Mouse (Mus musculus): ENCODE results near the gene Dand5. TPM values are rescaled to one million over a fixed set of nuclear protein-coding genes. Genes with fewer than 3 reads are reported as not detected.

Gene Dand5
- total RNA-seq, 2 experiments from 2014 or later, result 9.7 to 11.1 TPM

DNA sequence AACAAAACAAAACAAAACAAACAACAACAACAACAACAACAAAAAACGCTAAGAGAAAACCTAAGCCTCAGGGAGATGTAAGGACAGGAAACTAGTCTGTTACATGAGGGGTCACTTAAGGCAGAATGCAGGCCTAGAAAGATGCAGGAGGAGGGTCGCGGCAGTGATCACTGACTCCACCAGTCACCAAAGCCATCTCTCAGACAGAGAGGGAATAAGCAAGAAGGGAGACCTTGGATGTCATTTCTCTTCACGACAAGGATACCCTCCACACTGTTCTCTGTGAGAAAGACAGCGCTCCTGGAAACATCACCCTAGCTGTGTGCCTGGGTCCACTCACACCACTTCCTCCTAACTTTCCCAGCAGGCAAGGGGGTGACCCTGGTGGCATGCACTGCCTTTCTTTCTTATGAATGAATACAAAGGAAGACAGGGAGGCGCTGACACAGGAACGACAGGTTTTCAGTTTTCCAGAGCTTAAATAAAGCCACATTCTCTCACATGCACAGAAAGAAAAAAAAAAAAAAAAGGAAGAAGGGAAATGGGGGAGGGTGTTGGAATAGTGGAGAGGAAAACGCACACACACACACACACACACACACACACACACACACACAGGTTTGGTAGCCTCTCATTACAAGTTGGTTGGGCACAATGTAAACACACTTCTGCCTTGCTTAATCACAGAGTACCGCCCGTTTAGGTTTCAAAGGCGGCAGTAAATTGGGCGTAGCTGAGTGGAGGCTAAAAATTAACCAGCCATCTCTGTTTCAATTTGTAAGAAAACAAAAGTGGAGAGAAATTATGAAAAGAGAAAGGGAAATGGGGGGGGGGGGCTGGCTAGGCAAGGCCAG lies 52.3 kb downstream of the Dand5 start:
- H3K27ac ChIP-seq, result peak overlapping the region; percentile 96
- no peak for DNase-seq (ENCODE audit: extremely low spot score in 1 of 2, low spot score in 2 of 2)
- peak overlapping the region; percentile 63 for H3K4me3 ChIP-seq
- intact Hi-C loops (cut with DNase I), result loop anchor here (5.0 kb wide), 1 partner anchor 33 kb away; no protein-coding TSS in a partner anchor
- TF ChIP-seq CTCF (IDR thresholded peaks at IDR 0.05), result no peak

DNA sequence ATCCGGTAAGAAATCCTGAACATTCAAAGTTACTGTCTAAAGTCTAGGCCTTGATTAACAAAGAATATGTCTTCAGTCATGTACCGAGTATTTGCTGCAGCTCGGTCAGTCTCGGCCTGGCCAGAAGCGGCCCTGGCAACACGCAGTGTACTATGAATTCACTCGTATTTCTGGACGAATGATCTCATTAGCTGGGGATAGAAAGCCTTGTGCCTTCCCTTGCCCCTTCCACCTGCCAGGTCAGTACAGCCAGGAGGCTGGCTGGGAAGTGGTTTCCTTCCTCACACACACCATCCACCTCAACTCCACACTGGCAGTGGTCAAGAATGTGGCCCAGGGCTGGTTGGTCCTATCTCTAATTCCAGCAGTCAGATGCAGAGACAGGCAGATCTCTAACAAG lies 53.3 kb downstream of the Dand5 start:
- DNase-seq (ENCODE audit: extremely low spot score in 1 of 2, low spot score in 2 of 2), result no peak
- Histone ChIP-seq H3K4me3 (peak overlapping the region; percentile 63), H3K27ac (peak overlapping the region; percentile 94)
- intact Hi-C loops (cut with DNase I), result no loop called here
- no peak for TF ChIP-seq CTCF (IDR thresholded peaks at IDR 0.05)

DNA sequence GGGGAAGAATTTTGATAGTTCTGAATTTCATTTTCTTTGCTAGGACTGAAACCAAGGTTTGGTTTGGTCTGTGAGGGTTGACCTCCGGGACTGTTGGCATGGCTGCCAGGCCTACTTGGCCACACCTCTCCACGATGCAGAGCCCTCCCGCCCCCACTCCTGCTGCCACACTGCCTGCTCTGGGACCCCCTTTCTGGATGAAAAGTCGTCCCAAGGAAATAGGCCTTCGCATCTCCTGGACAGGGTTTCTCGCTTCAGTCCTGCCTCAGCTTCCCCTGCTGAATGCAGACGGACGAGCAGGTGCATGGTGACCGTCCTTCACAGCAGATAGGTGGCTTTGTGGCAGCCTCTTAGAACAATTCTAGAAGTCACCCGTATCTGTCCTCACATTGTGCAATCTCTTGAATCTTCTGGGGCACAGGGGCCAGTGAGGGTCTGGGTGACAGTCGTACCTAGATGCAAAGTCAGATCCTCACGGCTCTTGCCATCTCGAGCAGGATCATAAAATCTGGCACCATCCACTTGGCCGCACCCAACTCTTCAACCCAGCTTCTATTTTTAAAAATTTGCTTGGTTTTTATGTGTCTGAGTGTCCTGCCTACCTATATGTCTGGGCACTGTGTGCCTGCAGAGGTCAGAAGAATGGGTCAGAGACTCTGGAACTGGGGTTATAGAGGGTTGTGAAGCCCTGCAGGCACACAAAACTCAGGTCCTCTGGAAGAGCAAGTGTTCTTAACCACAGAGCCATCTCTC lies 54.1 kb downstream of the Dand5 start:
- H3K4me3 ChIP-seq, result peak overlapping the region; percentile 63

DNA sequence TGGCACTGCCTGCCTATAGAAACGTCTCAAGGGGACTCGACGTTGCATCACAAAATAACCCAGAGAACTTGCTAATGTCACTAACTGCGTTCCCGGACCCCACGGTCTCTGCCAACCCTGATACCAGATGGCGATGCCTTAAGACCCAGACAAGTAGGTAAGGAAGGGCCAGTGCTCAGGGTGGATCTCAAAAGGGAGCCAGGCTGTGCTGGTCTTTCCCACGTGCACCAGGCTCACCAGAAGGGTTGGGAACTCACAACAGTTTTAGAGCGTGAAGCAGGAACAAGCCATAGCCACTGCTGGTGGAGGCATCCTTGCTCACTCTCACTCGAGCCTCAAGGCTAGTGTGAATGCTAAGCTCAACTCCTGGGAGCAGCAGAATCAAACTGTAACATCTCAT lies 55.4 kb downstream of the Dand5 start:
- intact Hi-C loops (cut with DNase I), result no loop called here
- no peak for DNase-seq (ENCODE audit: extremely low spot score in 1 of 2, low spot score in 2 of 2)
- peak overlapping the region; percentile 94 for H3K27ac ChIP-seq

More for the DNA sequence above, 54.1 kb downstream of the Dand5 start:
- no peak for TF ChIP-seq CTCF (IDR thresholded peaks at IDR 0.05)
- intact Hi-C loops (cut with DNase I), result no loop called here
- DNase-seq (ENCODE audit: extremely low spot score in 1 of 2, low spot score in 2 of 2), result no peak
- peak overlapping the region; percentile 94 for H3K27ac ChIP-seq

DNA sequence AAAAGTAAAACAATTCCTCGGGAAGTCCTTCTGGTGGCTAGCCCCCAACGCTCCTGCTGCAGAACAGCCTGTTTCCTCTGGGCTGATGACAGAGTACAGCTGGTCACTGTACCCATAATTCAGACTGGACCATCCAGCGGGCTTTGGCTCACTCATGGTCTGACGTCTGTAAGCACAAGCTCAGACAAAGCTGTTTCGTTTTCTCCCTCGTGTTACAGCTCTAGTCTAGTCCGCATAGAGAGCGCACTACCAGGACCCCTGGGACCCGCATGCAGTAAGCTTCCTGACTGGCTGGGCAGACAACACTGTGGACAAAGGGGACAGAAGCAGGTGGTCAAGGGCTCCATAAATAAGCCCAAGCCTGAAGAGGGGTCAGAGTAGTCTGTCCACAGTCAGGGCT lies 56.2 kb downstream of the Dand5 start:
- DNase-seq (ENCODE audit: extremely low spot score in 1 of 2, low spot score in 2 of 2), result no peak
- Histone ChIP-seq H3K27ac (peak overlapping the region; percentile 94), H3K4me3 (peak overlapping the region; percentile 63)
- intact Hi-C loops (cut with DNase I), result no loop called here
- TF ChIP-seq CTCF (IDR thresholded peaks at IDR 0.05), result no peak

More for the DNA sequence above, 55.4 kb downstream of the Dand5 start:
- H3K4me3 ChIP-seq, result peak overlapping the region; percentile 63
- TF ChIP-seq CTCF (IDR thresholded peaks at IDR 0.05), result no peak

DNA sequence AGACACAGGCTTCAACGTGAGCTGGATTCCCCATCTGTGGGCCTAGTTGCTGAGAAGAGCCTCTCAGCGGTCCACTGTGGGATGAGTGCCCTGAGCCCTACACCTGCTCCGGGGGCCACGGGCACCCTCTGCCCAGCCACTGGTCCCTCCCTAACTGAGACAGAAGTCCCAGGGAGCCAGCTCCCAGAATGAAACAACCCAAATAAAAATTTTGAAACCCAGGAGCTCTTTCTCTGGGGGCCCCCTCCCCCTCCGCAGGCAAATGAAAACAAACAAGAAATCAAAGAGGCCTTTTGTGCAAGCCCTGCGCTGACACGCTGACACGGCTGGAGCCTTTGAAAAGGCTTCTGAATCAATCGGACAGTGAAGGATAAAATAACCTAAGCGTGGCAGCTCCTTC lies 57.0 kb downstream of the Dand5 start:
- intact Hi-C loops (cut with DNase I), result no loop called here
- peak overlapping the region; percentile 94 for H3K27ac ChIP-seq
- peak overlapping the region; percentile 63 for H3K4me3 ChIP-seq
- DNase-seq (ENCODE audit: extremely low spot score in 1 of 2, low spot score in 2 of 2), result peak in 1 of 2 experiments; percentile 48
- TF ChIP-seq CTCF (IDR thresholded peaks at IDR 0.05), result no peak

Small RNA genes within 50 kb of the gene (microRNA-seq; reads per million reads assigned to microRNA genes)
- gene Mir7069, result 7.8 to 12.4 reads per million in 2 experiments

Other genes starting within 250 kb of the Dand5 start
- 10 to 100 TPM; 17.5 to 17.9 TPM for gene Ier2, start 160.0 kb downstream of the Dand5 start, total RNA-seq (2021)
- 100 to 1,000 TPM; 108 to 115 TPM for gene Trmt1, start 136.5 kb downstream of the Dand5 start, total RNA-seq (2021)
- 10 to 100 TPM; 95.5 to 96.8 TPM for gene Nacc1, start 135.0 kb downstream of the Dand5 start, total RNA-seq (2021)
- gene Lyl1, start 121.4 kb downstream of the Dand5 start, total RNA-seq (2021), result 1 to 10 TPM; 1.6 to 2.6 TPM
- not detected for gene G430095P16Rik, start 99.8 kb downstream of the Dand5 start, total RNA-seq (2021)
- gene Nfix, start 22.5 kb downstream of the Dand5 start, total RNA-seq (2021), result 100 to 1,000 TPM; 347 to 350 TPM
- 10 to 100 TPM; 23.9 to 25.8 TPM for gene Gadd45gip1, start 8.7 kb upstream of the Dand5 start, total RNA-seq (2021)
- 10 to 100 TPM; 77.7 to 77.8 TPM for gene Rad23a, start 17.8 kb upstream of the Dand5 start, total RNA-seq (2021)
- gene Calr, start 24.1 kb upstream of the Dand5 start, total RNA-seq (2021), result 100 to 1,000 TPM; 459 to 496 TPM
- 10 to 100 TPM; 49.8 to 50.1 TPM for gene Farsa, start 34.2 kb upstream of the Dand5 start, total RNA-seq (2021)
- 1 to 10 TPM; 7.8 to 8.0 TPM for gene Syce2, start 49.3 kb upstream of the Dand5 start, total RNA-seq (2021)
- gene Gcdh, start 71.1 kb upstream of the Dand5 start, total RNA-seq (2021), result 10 to 100 TPM; 35.6 to 44.1 TPM
- under 1 TPM in 1 of 2 experiments, not detected in 1; 0.23 TPM for gene Klf1, start 79.1 kb upstream of the Dand5 start, total RNA-seq (2021)
- 1 to 10 TPM; 4.3 to 5.1 TPM for gene Dnase2a, start 85.7 kb upstream of the Dand5 start, total RNA-seq (2021)
- gene Mast1, start 114.5 kb upstream of the Dand5 start, total RNA-seq (2021), result 10 to 100 TPM; 89.4 to 95.7 TPM
- 1 to 10 TPM; 1.1 to 1.2 TPM for gene Rtbdn, start 124.2 kb upstream of the Dand5 start, total RNA-seq (2021)
- gene Gm49661, start 146.6 kb upstream of the Dand5 start, total RNA-seq (2021), result not detected
- 100 to 1,000 TPM; 319 to 333 TPM for gene Prdx2, start 146.8 kb upstream of the Dand5 start, total RNA-seq (2021)
- gene Rnaseh2a, start 146.9 kb upstream of the Dand5 start, total RNA-seq (2021), result 10 to 100 TPM; 43.4 to 47.3 TPM
- gene Junb, start 155.9 kb upstream of the Dand5 start, total RNA-seq (2021), result 100 to 1,000 TPM in 1 of 2 experiments, 10 to 100 TPM in 1; 99.5 to 145 TPM
- gene Hook2, start 167.8 kb upstream of the Dand5 start, total RNA-seq (2021), result 10 to 100 TPM; 11.3 to 11.6 TPM
- gene Best2, start 191.7 kb upstream of the Dand5 start, total RNA-seq (2021), result not detected
- 100 to 1,000 TPM; 122 to 124 TPM for gene Asna1, start 202.5 kb upstream of the Dand5 start, total RNA-seq (2021)
- gene Trir, start 204.0 kb upstream of the Dand5 start, total RNA-seq (2021), result 100 to 1,000 TPM; 124 to 132 TPM
- 100 to 1,000 TPM; 146 to 163 TPM for gene Tnpo2, start 214.1 kb upstream of the Dand5 start, total RNA-seq (2021)
- 10 to 100 TPM; 21.5 to 25.5 TPM for gene Fbxw9, start 237.2 kb upstream of the Dand5 start, total RNA-seq (2021)
- gene Gm5741, start 245.2 kb upstream of the Dand5 start, total RNA-seq (2021), result not detected
- 10 to 100 TPM; 66.1 to 68.7 TPM for gene Dhps, start 248.9 kb upstream of the Dand5 start, total RNA-seq (2021)